Mouse (Mus musculus) lung, postnatal 0 days (tissue): ENCODE measurements around the gene Ddx24. TPM values are rescaled to one million over a fixed set of nuclear protein-coding genes. Genes with fewer than 3 reads are reported as not detected.
"Not testable (repeated sequence)": the region's sequence is repeated elsewhere in the genome, so short reads cannot be mapped to it uniquely, and the experiment has no call there.

ENCODE experiments used
- ATAC-seq: fragments of 200-750 bp; cut with Nextera tagmentation; 2 replicates; pipeline ENCODE4 v1.8.0; 2017; ENCODE audit warnings: moderate library complexity
- DNase-seq: peaks from one replicate; pipeline ENCODE4 v3.0.0-alpha.2; 2016; ENCODE audit warnings: low spot score
- H3K27ac ChIP-seq: fragments of 300-500 bp; sonication (generic); 2 replicates; pipeline ENCODE4 v1.5.1; 2014; ENCODE audit warnings: antibody characterized with exemption, mild to moderate bottlenecking, low read length, mixed read lengths
- H3K27me3 ChIP-seq: fragments of 300-500 bp; sonication (generic); replicated peaks from 2 replicates; pipeline ENCODE4 v1.6.1; 2014; ENCODE audit warnings: low read length, mixed read lengths; ENCODE audit not compliant: insufficient read depth
- H3K36me3 ChIP-seq: fragments of 300-500 bp; sonication (generic); 2 replicates; pipeline ENCODE4 v1.6.1; 2014; ENCODE audit warnings: low read length, mixed read lengths; ENCODE audit not compliant: insufficient read depth
- H3K4me1 ChIP-seq: fragments of 300-500 bp; sonication (generic); 2 replicates; pipeline ENCODE4 v1.6.1; 2014; ENCODE audit warnings: antibody characterized with exemption, low read depth, low read length, mixed read lengths; ENCODE audit not compliant: insufficient read depth
- H3K4me2 ChIP-seq: fragments of 300-500 bp; sonication (generic); replicated peaks from 2 replicates; pipeline ENCODE4 v1.6.1; 2014; ENCODE audit warnings: low read depth, mild to moderate bottlenecking, low read length, moderate library complexity, mixed read lengths
- H3K4me3 ChIP-seq: fragments of 300-500 bp; sonication (generic); 2 replicates; pipeline ENCODE4 v1.5.1; 2014; ENCODE audit warnings: low read depth, low read length
- H3K9ac ChIP-seq: fragments of 300-500 bp; sonication (generic); replicated peaks from 2 replicates; pipeline ENCODE4 v1.6.1; 2014; ENCODE audit warnings: low read depth, mild to moderate bottlenecking
- H3K9me3 ChIP-seq: fragments of 300-500 bp; sonication (generic); 2 replicates; pipeline ENCODE4 v1.6.1; 2016; ENCODE audit warnings: low read length, mixed read lengths
- CTCF ChIP-seq: IDR thresholded peaks from 2 replicates; pipeline ENCODE4 v1.5.1; 2016; ENCODE audit warnings: antibody characterized with exemption, mild to moderate bottlenecking
- EP300 ChIP-seq: IDR thresholded peaks from 2 replicates; pipeline ENCODE4 v1.6.1; 2016; ENCODE audit warnings: antibody characterized with exemption, mild to moderate bottlenecking, control low read depth
- WGBS: fragments of 180-500 bp; shearing (Covaris S2); extraction: QIAGEN DNeasy Blood & Tissue Kit; methylation state at CpG from one replicate; pipeline ENCODE4 v1.1.7; 2014; 5-methylcytosine and 5-hydroxymethylcytosine counted together
- polyA plus RNA-seq: library from polyadenylated mRNA; unstranded; fragments of >200 nt; fragmentation: Nextera tagmentation; extraction: Ambion mirVana; gene quantifications from 2 replicates; pipeline ENCODE4 v1.2.1, GENCODE M21; 2015

Ddx24 gene
- 87.2 and 92.0 TPM in 2 replicates for polyA plus RNA-seq

- DNase-seq, result peak; percentile 100
- peak; percentile 84 for TF ChIP-seq EP300
- TF ChIP-seq CTCF, result peak; percentile 92
- Histone ChIP-seq H3K27me3 (no peaks in the 10 kb centered on the region), H3K27ac (peak within 1 kb of the TSS; percentile 71; the same call in 1 of the 2 replicates), H3K4me2 (peak within 1 kb of the TSS; percentile 74), H3K4me1 (peaks cover 18% of the 10 kb centered on the region; the same call in 1 of the 2 replicates), H3K9ac (peak within 1 kb of the TSS; percentile 95), H3K36me3 (no peaks in the 10 kb centered on the region; the same call in 1 of the 2 replicates), H3K4me3 (peak within 1 kb of the TSS; percentile 90), H3K9me3 (no peaks in the 10 kb centered on the region)
- ATAC-seq, result peak; percentile 100
- WGBS, result under 1% methylated on average over 33 of the region's 33 CpGs
These were observed at the start of gene Ddx24 for GRCm38 (mm10) chr12:103425729-103426470. Ddx24 (minus strand) TSS chr12:103425830.

GRCm38 (mm10) chr12:103474481-103474880 lies 48.9 kb upstream of the Ddx24 start:
- H3K27me3 ChIP-seq, result no peaks in the 10 kb centered on the region
- no peak overlapping the region for H3K4me3 ChIP-seq
- H3K9me3 ChIP-seq, result no peaks in the 10 kb centered on the region
- DNase-seq (no peak), ATAC-seq (no peak)
- no peak overlapping the region for H3K9ac ChIP-seq
- no peak overlapping the region for H3K27ac ChIP-seq
- H3K4me1 ChIP-seq, result no peaks in the 10 kb centered on the region
- no peaks in the 10 kb centered on the region for H3K36me3 ChIP-seq
- TF ChIP-seq CTCF (no peak), EP300 (no peak)
- WGBS, result 22% methylated on average over 2 of the region's 2 CpGs
- no peak overlapping the region for H3K4me2 ChIP-seq

GRCm38 (mm10) chr12:103457140-103457539 lies 31.5 kb upstream of the Ddx24 start, which contains the start of gene Ifi27l2b:
Ifi27l2b (minus strand) TSS chr12:103457223.
- no peak for ATAC-seq
- no peak within 1 kb of the TSS for H3K9ac ChIP-seq
- no peak within 1 kb of the TSS for H3K4me3 ChIP-seq
- no peak within 1 kb of the TSS for H3K4me2 ChIP-seq
- no peak within 1 kb of the TSS for H3K27ac ChIP-seq
- no peaks in the 10 kb centered on the region for H3K4me1 ChIP-seq
- 60% methylated on average over 3 of the region's 3 CpGs for WGBS
- TF ChIP-seq CTCF (no peak), EP300 (no peak)
- no peaks in the 10 kb centered on the region for H3K9me3 ChIP-seq
- H3K36me3 ChIP-seq, result no peaks in the 10 kb centered on the region
- no peak for DNase-seq
- H3K27me3 ChIP-seq, result no peaks in the 10 kb centered on the region

GRCm38 (mm10) chr12:103456727-103457126 lies 31.1 kb upstream of the Ddx24 start:
- not testable (repeated sequence) for ATAC-seq, H3K36me3 ChIP-seq, H3K4me2 ChIP-seq, H3K27me3 ChIP-seq, H3K4me3 ChIP-seq, DNase-seq, H3K9ac ChIP-seq, H3K9me3 ChIP-seq, H3K27ac ChIP-seq, H3K4me1 ChIP-seq
- no CpG with 5 or more reads among the region's 1 CpGs for WGBS

GRCm38 (mm10) chr12:103453361-103453760 lies 27.7 kb upstream of the Ddx24 start:
- no peak overlapping the region for H3K9ac ChIP-seq
- no peak overlapping the region for H3K4me3 ChIP-seq
- no peak for ATAC-seq
- H3K4me1 ChIP-seq, result no peaks in the 10 kb centered on the region
- H3K4me2 ChIP-seq, result no peak overlapping the region
- no peak overlapping the region for H3K27ac ChIP-seq
- no peaks in the 10 kb centered on the region for H3K36me3 ChIP-seq
- no peaks in the 10 kb centered on the region for H3K27me3 ChIP-seq
- DNase-seq, result no peak
- no peaks in the 10 kb centered on the region for H3K9me3 ChIP-seq
- no peak for TF ChIP-seq EP300
- no peak for TF ChIP-seq CTCF

GRCm38 (mm10) chr12:103445060-103445459 lies 19.4 kb upstream of the Ddx24 start:
- H3K36me3 ChIP-seq, result no peaks in the 10 kb centered on the region
- H3K27ac ChIP-seq, result no peak overlapping the region
- no peaks in the 10 kb centered on the region for H3K27me3 ChIP-seq
- DNase-seq, result no peak
- no peaks in the 10 kb centered on the region for H3K4me1 ChIP-seq
- WGBS, result 81% methylated on average over 3 of the region's 3 CpGs
- H3K4me3 ChIP-seq, result no peak overlapping the region
- TF ChIP-seq CTCF (no peak), EP300 (no peak)
- H3K9me3 ChIP-seq, result no peaks in the 10 kb centered on the region
- H3K9ac ChIP-seq, result no peak overlapping the region
- H3K4me2 ChIP-seq, result no peak overlapping the region
- ATAC-seq, result no peak

- not testable (repeated sequence) for H3K4me3 ChIP-seq, ATAC-seq, H3K27me3 ChIP-seq, H3K4me1 ChIP-seq, H3K9me3 ChIP-seq, H3K4me2 ChIP-seq, DNase-seq, H3K36me3 ChIP-seq, H3K27ac ChIP-seq, H3K9ac ChIP-seq
- WGBS, result 28% methylated on average over 5 of the region's 7 CpGs
These were observed 18.6 kb upstream of the Ddx24 start for GRCm38 (mm10) chr12:103444261-103444660.
